ENCODE assay signal across 8 mouse cellular contexts in the genomic region with DNA sequence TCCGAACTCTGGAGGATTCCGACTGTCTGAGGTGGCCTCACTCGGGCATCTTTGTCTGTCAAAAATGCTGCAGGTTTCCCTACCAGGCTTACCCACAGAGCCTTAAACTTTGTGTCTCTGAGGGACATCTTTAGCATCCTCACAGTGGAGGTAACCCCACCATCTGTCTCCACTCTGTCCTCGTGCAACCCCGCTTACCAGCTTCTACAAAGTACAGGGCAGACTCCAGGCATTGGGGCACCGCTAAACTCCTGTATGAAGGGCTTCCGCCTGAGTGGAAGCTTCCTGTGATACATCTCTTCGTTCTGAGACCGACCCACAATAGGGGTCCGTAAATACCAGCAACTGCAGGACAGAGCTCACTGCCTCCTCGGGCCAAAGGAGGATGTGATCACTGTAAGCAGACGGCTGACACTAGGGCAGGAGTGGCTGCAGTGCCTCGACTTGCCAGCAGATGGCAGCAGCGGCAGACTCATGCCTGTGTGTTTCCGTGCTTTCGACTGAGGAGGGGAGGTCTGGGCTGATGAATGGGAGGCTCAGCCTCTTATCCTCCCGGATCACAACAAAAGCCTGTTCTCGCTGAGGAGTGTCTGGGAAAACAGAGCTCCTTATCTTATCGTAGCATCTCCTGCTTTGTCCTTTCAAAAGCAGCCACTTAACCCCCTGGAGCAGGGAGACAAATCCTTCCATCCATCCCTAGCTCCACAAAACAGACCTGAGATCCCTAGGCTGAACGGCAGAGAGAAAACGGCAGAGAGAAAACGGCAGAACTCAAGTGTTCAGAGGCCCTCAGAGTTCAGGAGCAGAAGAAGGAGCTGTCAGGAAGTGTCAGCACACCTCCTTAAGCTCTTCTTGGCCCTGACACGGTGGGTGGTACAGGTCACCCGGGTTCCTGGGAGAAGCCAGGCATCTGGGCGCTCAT.
DNase-seq lines count a peak whose midpoint lies in the region; ATAC-seq lines count a peak whose summit lies in the region.

No protein-coding gene starts in this region.

- peaks cover 16% of the 10 kb centered on the region for H3K4me1 ChIP-seq in hindbrain, embryonic 13.5 days (replicated peaks)

- H3K4me2 ChIP-seq in hindbrain, embryonic 13.5 days, result peak overlapping the region; percentile 49

- peak overlapping the region; percentile 51 for H3K9ac ChIP-seq in hindbrain, embryonic 13.5 days

- H3K9me3 ChIP-seq in hindbrain, embryonic 13.5 days, result no peaks in the 10 kb centered on the region

- WGBS in hindbrain, embryonic 13.5 days, result 23% methylated on average over 25 of the region's 25 CpGs

- peak overlapping the region; percentile 48; the same call in 1 of the 2 replicates for H3K27ac ChIP-seq in hindbrain, embryonic 13.5 days

- ATAC-seq in hindbrain, embryonic 13.5 days (ENCODE audit: low FRiP score), result peak; percentile 92

- peak; percentile 87 for DNase-seq in NIH3T3 (ENCODE audit: low read depth)
- peak; percentile 97 to 99 for DNase-seq in cerebellum, postnatal 10 days
- DNase-seq in frontal cortex, postnatal 14 days (ENCODE audit: low spot score in 2 of 2), result peak; percentile 81 to 96
- DNase-seq in layer of hippocampus, postnatal 14 days (ENCODE audit: low spot score in 2 of 2), result peak; percentile 94
- peak; percentile 85 for DNase-seq in lung, postnatal 25 days (ENCODE audit: low spot score)
- peak; percentile 87 for DNase-seq in retina, postnatal 7 days (ENCODE audit: low read depth, low spot score)
- peak; percentile 92 for DNase-seq in urinary bladder, adult 2 months (ENCODE audit: low spot score)

- H3K36me3 ChIP-seq in hindbrain, embryonic 13.5 days, result no peaks in the 10 kb centered on the region

- peak overlapping the region; percentile 18 for H3K4me3 ChIP-seq in hindbrain, embryonic 13.5 days

- H3K27me3 ChIP-seq in hindbrain, embryonic 13.5 days, result peaks cover 40% of the 10 kb centered on the region

Comparison
In these comparisons a context has a peak if more than half of its experiments do, and no peak if none do; other contexts are left out.
1. Peak in every context shown above with its lines: DNase-seq, ATAC-seq, H3K4me3 ChIP-seq and H3K27ac ChIP-seq.